Comparison of ENCODE assay signal across 8 mouse cellular contexts in the genomic region with DNA sequence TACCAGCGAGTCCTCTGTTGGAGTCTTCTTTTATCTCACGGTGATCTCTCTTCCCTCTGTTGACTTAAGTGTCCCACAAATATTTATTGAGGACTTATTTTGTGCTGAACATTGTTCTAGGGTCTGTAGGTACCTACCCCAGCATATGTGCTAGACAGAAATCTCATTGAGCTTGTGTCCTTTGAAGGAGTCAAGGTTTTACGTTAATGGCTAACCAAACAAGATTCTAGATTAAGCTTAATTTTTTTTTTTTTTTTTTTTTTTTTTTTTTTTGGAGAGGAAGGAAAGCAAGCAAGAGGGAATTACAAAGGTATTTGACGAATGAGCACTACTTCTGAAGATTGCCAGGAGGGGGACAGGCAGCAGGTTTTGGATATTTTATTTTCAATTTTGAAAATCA.
DNase-seq lines count a peak whose midpoint lies in the region; ATAC-seq and TF ChIP-seq lines count a peak whose summit lies in the region.
"Had no signal": no experiment of that assay in that cellular context is flagged by ENCODE, and none has a peak within 500 bp of the region (broad histone marks: within the 10 kb centered on the region; RNA-seq: fewer than 3 reads in every experiment).

No protein-coding gene starts in this region.

- no peak for DNase-seq in heart, postnatal 0 days (ENCODE audit: low spot score)
- DNase-seq in heart, embryonic 10.5 days (ENCODE audit: low spot score), result no peak
- no peak for DNase-seq in lung, postnatal 0 days (ENCODE audit: low spot score)
- DNase-seq in lung, postnatal 4 days, result no peak
- DNase-seq: adrenal gland, adult 8-10 months had no signal

- H3K4me1 ChIP-seq in heart, postnatal 0 days (ENCODE audit: control insufficient read depth, insufficient read depth), result no peaks in the 10 kb centered on the region
- H3K4me1 ChIP-seq in heart, embryonic 10.5 days, result no peaks in the 10 kb centered on the region
- H3K4me1 ChIP-seq in lung, postnatal 0 days (ENCODE audit: insufficient read depth, low read depth, low read length), result no peaks in the 10 kb centered on the region
- no peaks in the 10 kb centered on the region for H3K4me1 ChIP-seq in intestine, embryonic 16.5 days (ENCODE audit: control insufficient read depth, insufficient read depth, low read length)
- no peaks in the 10 kb centered on the region for H3K4me1 ChIP-seq in stomach, embryonic 15.5 days

- H3K4me3 ChIP-seq in heart, postnatal 0 days (ENCODE audit: low read depth, low read length), result peak overlapping the region; percentile 51
- H3K4me3 ChIP-seq in heart, embryonic 10.5 days, result no peak overlapping the region; the same call in 1 of the 2 replicates
- H3K4me3 ChIP-seq in lung, postnatal 0 days (ENCODE audit: low read depth, low read length), result peak overlapping the region; percentile 41; the same call in 1 of the 2 replicates
- peak overlapping the region; percentile 52 for H3K4me3 ChIP-seq in intestine, embryonic 16.5 days (ENCODE audit: low read length)
- peak overlapping the region; percentile 51 for H3K4me3 ChIP-seq in stomach, embryonic 15.5 days (replicated peaks)

- no peaks in the 10 kb centered on the region for H3K36me3 ChIP-seq in heart, postnatal 0 days (replicated peaks; ENCODE audit: control insufficient read depth, insufficient read depth, low read length)
- H3K36me3 ChIP-seq in heart, embryonic 10.5 days, result no peaks in the 10 kb centered on the region
- H3K36me3 ChIP-seq in lung, postnatal 0 days (ENCODE audit: insufficient read depth, low read length), result no peaks in the 10 kb centered on the region
- H3K36me3 ChIP-seq in intestine, embryonic 16.5 days (ENCODE audit: control insufficient read depth, insufficient read depth, low read length), result no peaks in the 10 kb centered on the region
- H3K36me3 ChIP-seq in stomach, embryonic 15.5 days, result no peaks in the 10 kb centered on the region

- WGBS in heart, postnatal 0 days, result 52% methylated on average over 4 of the region's 4 CpGs
- WGBS in heart, embryonic 10.5 days, result 57% methylated on average over 4 of the region's 4 CpGs
- 32% methylated on average over 4 of the region's 4 CpGs for WGBS in lung, postnatal 0 days
- 48% methylated on average over 4 of the region's 4 CpGs for WGBS in intestine, embryonic 16.5 days
- 41% methylated on average over 4 of the region's 4 CpGs for whole genome bisulfite sequencing in stomach, embryonic 15.5 days

- no peak for TF ChIP-seq EP300 in heart, postnatal 0 days (IDR thresholded peaks at IDR 0.05; ENCODE audit: low read depth)
- TF ChIP-seq EP300 in lung, postnatal 0 days (IDR thresholded peaks at IDR 0.05), result no peak

- no peaks in the 10 kb centered on the region for H3K27me3 ChIP-seq in heart, postnatal 0 days (ENCODE audit: control insufficient read depth, insufficient read depth, low read length)
- H3K27me3 ChIP-seq in heart, embryonic 10.5 days (ENCODE audit: insufficient read depth, poor library complexity, severe bottlenecking), result peaks cover 16% of the 10 kb centered on the region; the same call in 1 of the 2 replicates
- H3K27me3 ChIP-seq in lung, postnatal 0 days (replicated peaks; ENCODE audit: insufficient read depth, low read length), result no peaks in the 10 kb centered on the region
- no peaks in the 10 kb centered on the region; the same call in 1 of the 2 replicates for H3K27me3 ChIP-seq in intestine, embryonic 16.5 days (replicated peaks; ENCODE audit: control insufficient read depth, insufficient read depth, low read length)
- H3K27me3 ChIP-seq in stomach, embryonic 15.5 days (replicated peaks), result no peaks in the 10 kb centered on the region

- ATAC-seq in heart, postnatal 0 days (ENCODE audit: insufficient read depth, low read depth), result no peak
- ATAC-seq in lung, postnatal 0 days, result no peak
- ATAC-seq in intestine, embryonic 16.5 days, result no peak
- no peak for ATAC-seq in stomach, embryonic 15.5 days (ENCODE audit: insufficient read depth, low FRiP score, low read depth)
- ATAC-seq in cerebellum, adult (ENCODE audit: insufficient number of reproducible peaks, low FRiP score, low TSS enrichment), result no peak

- peak overlapping the region; percentile 61; the same call in 1 of the 2 replicates for H3K4me2 ChIP-seq in heart, postnatal 0 days (ENCODE audit: low read depth, low read length)
- peak overlapping the region; percentile 55 for H3K4me2 ChIP-seq in lung, postnatal 0 days (replicated peaks; ENCODE audit: low read depth, low read length)
- H3K4me2 ChIP-seq in intestine, embryonic 16.5 days (ENCODE audit: low read depth, low read length), result peak overlapping the region; percentile 57
- H3K4me2 ChIP-seq in stomach, embryonic 15.5 days, result peak overlapping the region; percentile 56

- H3K9ac ChIP-seq in heart, postnatal 0 days (replicated peaks; ENCODE audit: low read depth, low read length), result no peak overlapping the region
- H3K9ac ChIP-seq in lung, postnatal 0 days (replicated peaks; ENCODE audit: low read depth), result no peak overlapping the region
- H3K9ac ChIP-seq in intestine, embryonic 16.5 days (ENCODE audit: low read depth, low read length), result peak overlapping the region; percentile 66; the same call in 1 of the 2 replicates
- H3K9ac ChIP-seq in stomach, embryonic 15.5 days, result no peak overlapping the region

- no peak for TF ChIP-seq CTCF in heart, postnatal 0 days (IDR thresholded peaks at IDR 0.05; ENCODE audit: low read depth)
- TF ChIP-seq CTCF in lung, postnatal 0 days (IDR thresholded peaks at IDR 0.05), result no peak

- H3K27ac ChIP-seq in heart, postnatal 0 days (ENCODE audit: low read depth), result no peak overlapping the region
- no peak overlapping the region for H3K27ac ChIP-seq in heart, embryonic 10.5 days
- H3K27ac ChIP-seq in lung, postnatal 0 days (ENCODE audit: low read length), result peak overlapping the region; percentile 32; the same call in 1 of the 2 replicates
- no peak overlapping the region for H3K27ac ChIP-seq in intestine, embryonic 16.5 days (ENCODE audit: low read length)
- peak overlapping the region; percentile 11; the same call in 1 of the 2 replicates for H3K27ac ChIP-seq in stomach, embryonic 15.5 days

- no peaks in the 10 kb centered on the region for H3K9me3 ChIP-seq in heart, postnatal 0 days (replicated peaks; ENCODE audit: control insufficient read depth, low read length)
- H3K9me3 ChIP-seq in heart, embryonic 10.5 days, result no peaks in the 10 kb centered on the region
- H3K9me3 ChIP-seq in lung, postnatal 0 days (ENCODE audit: low read length), result no peaks in the 10 kb centered on the region
- no peaks in the 10 kb centered on the region for H3K9me3 ChIP-seq in intestine, embryonic 16.5 days (ENCODE audit: control insufficient read depth, low read length)
- no peaks in the 10 kb centered on the region for H3K9me3 ChIP-seq in stomach, embryonic 15.5 days

Comparison
In these comparisons a context has a peak if more than half of its experiments do, and no peak if none do; other contexts are left out.
1. H3K27ac ChIP-seq: peak in lung, postnatal 0 days (single experiment) and stomach, embryonic 15.5 days (single experiment); none in heart, postnatal 0 days (single experiment), heart, embryonic 10.5 days (single experiment) and intestine, embryonic 16.5 days (single experiment).
2. Peak in every context shown above with its lines, with median percentiles within 50 percentile points of each other: H3K4me2 ChIP-seq.